Mouse (Mus musculus) heart, postnatal 0 days (tissue): ENCODE data around the gene Crybb1.

Source experiments
- CTCF ChIP-seq: IDR thresholded peaks from 2 replicates; pipeline ENCODE4 v1.5.1; 2016; ENCODE audit warnings: antibody characterized with exemption, control low read depth, low read depth
- EP300 ChIP-seq: IDR thresholded peaks from 2 replicates; pipeline ENCODE4 v1.6.1; 2016; ENCODE audit warnings: antibody characterized with exemption, low read depth

DNA sequence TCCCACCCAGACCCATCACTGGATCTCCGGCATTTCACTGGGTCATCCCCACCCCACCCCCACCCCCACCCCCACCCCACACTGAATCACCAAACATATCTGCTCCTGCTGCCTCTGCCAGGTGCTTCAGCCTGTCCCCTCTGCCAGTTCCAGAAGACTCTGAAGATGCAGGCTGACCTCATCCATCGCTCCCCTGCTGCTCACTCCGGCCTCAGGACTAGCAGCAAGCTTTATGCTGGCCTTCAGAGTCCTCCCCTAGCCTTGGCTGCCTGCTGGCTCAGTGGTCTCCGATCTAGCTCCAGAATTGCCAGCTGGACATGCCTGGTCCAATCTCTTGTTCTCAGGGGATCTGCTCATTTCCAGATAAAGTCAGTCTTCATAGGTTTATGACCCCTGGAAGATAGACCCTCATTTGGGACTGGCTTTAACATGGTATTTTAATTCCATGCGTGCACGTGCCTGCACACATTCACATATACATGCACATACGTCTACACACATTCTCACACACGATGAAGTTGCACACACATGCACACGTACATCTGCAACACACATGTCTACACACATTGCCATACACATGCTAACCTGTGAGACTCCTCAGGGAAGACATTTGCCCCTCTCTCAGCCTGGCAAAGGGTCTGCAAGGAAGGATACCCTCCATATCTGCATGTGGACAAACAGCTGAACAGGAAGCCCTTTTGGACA lies 17.6 kb upstream of the Crybb1 start:
- TF ChIP-seq CTCF (no peak), EP300 (no peak)
